Mouse (Mus musculus): ENCODE measurements around the gene Gm9195. TPM values are rescaled to one million over a fixed set of nuclear protein-coding genes. Genes with fewer than 3 reads are reported as not detected.

The Gm9195 gene
- polyA plus RNA-seq, 1 experiment = under 0.01 TPM

- TF ChIP-seq CTCF (IDR thresholded peaks at IDR 0.05; ENCODE audit: extremely low read depth, insufficient read depth, low read length) (no peak), POLR2A (IDR thresholded peaks at IDR 0.05; ENCODE audit: extremely low read depth, insufficient read depth, low read length) (no peak)
- Histone ChIP-seq H3K4me1 (ENCODE audit: control insufficient read depth, insufficient read depth, low read length) (no peaks in the 10 kb centered on the region), H3K27ac (ENCODE audit: insufficient read depth, low read length) (no peak overlapping the region), H3K4me3 (ENCODE audit: insufficient read depth, low read length) (no peak overlapping the region)
These were observed 14.5 kb upstream of the Gm9195 start for GRCm38 (mm10) chr14:72506018-72506722.

GRCm38 (mm10) chr14:72504985-72505384, 13.3 kb upstream of the Gm9195 start:
- Histone ChIP-seq H3K27ac (ENCODE audit: insufficient read depth, low read length) (no peak overlapping the region), H3K4me3 (ENCODE audit: insufficient read depth, low read length) (no peak overlapping the region), H3K4me1 (ENCODE audit: control insufficient read depth, insufficient read depth, low read length) (no peaks in the 10 kb centered on the region)
- TF ChIP-seq POLR2A (IDR thresholded peaks at IDR 0.05; ENCODE audit: extremely low read depth, insufficient read depth, low read length) (no peak), CTCF (IDR thresholded peaks at IDR 0.05; ENCODE audit: extremely low read depth, insufficient read depth, low read length) (no peak)

GRCm38 (mm10) chr14:72503241-72503640, 11.6 kb upstream of the Gm9195 start:
- Histone ChIP-seq H3K4me1 (ENCODE audit: control insufficient read depth, insufficient read depth, low read length) (no peaks in the 10 kb centered on the region), H3K27ac (ENCODE audit: insufficient read depth, low read length) (no peak overlapping the region), H3K4me3 (ENCODE audit: insufficient read depth, low read length) (no peak overlapping the region)
- no peak for TF ChIP-seq CTCF (IDR thresholded peaks at IDR 0.05; ENCODE audit: extremely low read depth, insufficient read depth, low read length)
- no peak for TF ChIP-seq POLR2A (IDR thresholded peaks at IDR 0.05; ENCODE audit: extremely low read depth, insufficient read depth, low read length)

GRCm38 (mm10) chr14:72493775-72494174, 2.1 kb upstream of the Gm9195 start:
- no peak for TF ChIP-seq CTCF (IDR thresholded peaks at IDR 0.05; ENCODE audit: extremely low read depth, insufficient read depth, low read length)
- no peak for TF ChIP-seq POLR2A (IDR thresholded peaks at IDR 0.05; ENCODE audit: extremely low read depth, insufficient read depth, low read length)
- Histone ChIP-seq H3K4me3 (ENCODE audit: insufficient read depth, low read length) (no peak overlapping the region), H3K4me1 (ENCODE audit: control insufficient read depth, insufficient read depth, low read length) (no peaks in the 10 kb centered on the region), H3K27ac (ENCODE audit: insufficient read depth, low read length) (no peak overlapping the region)

- H3K4me3 ChIP-seq (ENCODE audit: insufficient read depth, low read length) = no peak overlapping the region
- H3K4me1 ChIP-seq (ENCODE audit: control insufficient read depth, insufficient read depth, low read length) = no peaks in the 10 kb centered on the region
- no peak overlapping the region for H3K27ac ChIP-seq (ENCODE audit: insufficient read depth, low read length)
- TF ChIP-seq CTCF (IDR thresholded peaks at IDR 0.05; ENCODE audit: extremely low read depth, insufficient read depth, low read length) (no peak), POLR2A (IDR thresholded peaks at IDR 0.05; ENCODE audit: extremely low read depth, insufficient read depth, low read length) (no peak)
These were observed 1.3 kb downstream of the Gm9195 start for GRCm38 (mm10) chr14:72490367-72490766.

- H3K4me3 ChIP-seq (ENCODE audit: insufficient read depth, low read length) = no peak overlapping the region
- TF ChIP-seq CTCF (IDR thresholded peaks at IDR 0.05; ENCODE audit: extremely low read depth, insufficient read depth, low read length) (no peak), POLR2A (IDR thresholded peaks at IDR 0.05; ENCODE audit: extremely low read depth, insufficient read depth, low read length) (no peak)
These were observed 17.1 kb downstream of the Gm9195 start for GRCm38 (mm10) chr14:72474501-72474900.

GRCm38 (mm10) chr14:72468429-72468828, 23.2 kb downstream of the Gm9195 start:
- TF ChIP-seq CTCF (IDR thresholded peaks at IDR 0.05; ENCODE audit: extremely low read depth, insufficient read depth, low read length) (no peak), POLR2A (IDR thresholded peaks at IDR 0.05; ENCODE audit: extremely low read depth, insufficient read depth, low read length) (no peak)
- no peaks in the 10 kb centered on the region for H3K4me1 ChIP-seq (ENCODE audit: control insufficient read depth, insufficient read depth, low read length)
- H3K4me3 ChIP-seq (ENCODE audit: insufficient read depth, low read length) = no peak overlapping the region
- no peak overlapping the region for H3K27ac ChIP-seq (ENCODE audit: insufficient read depth, low read length)

More at GRCm38 (mm10) chr14:72474501-72474900, 17.1 kb downstream of the Gm9195 start:
- H3K4me1 ChIP-seq (ENCODE audit: control insufficient read depth, insufficient read depth, low read length) = no peaks in the 10 kb centered on the region
- no peak overlapping the region for H3K27ac ChIP-seq (ENCODE audit: insufficient read depth, low read length)

GRCm38 (mm10) chr14:72466384-72466783, 25.3 kb downstream of the Gm9195 start:
- TF ChIP-seq POLR2A (IDR thresholded peaks at IDR 0.05; ENCODE audit: extremely low read depth, insufficient read depth, low read length) = no peak
- no peak for TF ChIP-seq CTCF (IDR thresholded peaks at IDR 0.05; ENCODE audit: extremely low read depth, insufficient read depth, low read length)
- Histone ChIP-seq H3K27ac (ENCODE audit: insufficient read depth, low read length) (no peak overlapping the region), H3K4me3 (ENCODE audit: insufficient read depth, low read length) (no peak overlapping the region)

GRCm38 (mm10) chr14:72461591-72461990, 30.0 kb downstream of the Gm9195 start:
- Histone ChIP-seq H3K4me3 (ENCODE audit: insufficient read depth, low read length) (no peak overlapping the region), H3K4me1 (ENCODE audit: control insufficient read depth, insufficient read depth, low read length) (no peaks in the 10 kb centered on the region)
- TF ChIP-seq CTCF (IDR thresholded peaks at IDR 0.05; ENCODE audit: extremely low read depth, insufficient read depth, low read length) = no peak
- TF ChIP-seq POLR2A (IDR thresholded peaks at IDR 0.05; ENCODE audit: extremely low read depth, insufficient read depth, low read length) = no peak

More at GRCm38 (mm10) chr14:72466384-72466783, 25.3 kb downstream of the Gm9195 start:
- no peaks in the 10 kb centered on the region for H3K4me1 ChIP-seq (ENCODE audit: control insufficient read depth, insufficient read depth, low read length)

GRCm38 (mm10) chr14:72460291-72460690, 31.3 kb downstream of the Gm9195 start:
- Histone ChIP-seq H3K4me3 (ENCODE audit: insufficient read depth, low read length) (no peak overlapping the region), H3K27ac (ENCODE audit: insufficient read depth, low read length) (no peak overlapping the region), H3K4me1 (ENCODE audit: control insufficient read depth, insufficient read depth, low read length) (no peaks in the 10 kb centered on the region)
- TF ChIP-seq CTCF (IDR thresholded peaks at IDR 0.05; ENCODE audit: extremely low read depth, insufficient read depth, low read length) = no peak
- no peak for TF ChIP-seq POLR2A (IDR thresholded peaks at IDR 0.05; ENCODE audit: extremely low read depth, insufficient read depth, low read length)

More at GRCm38 (mm10) chr14:72461591-72461990, 30.0 kb downstream of the Gm9195 start:
- H3K27ac ChIP-seq (ENCODE audit: insufficient read depth, low read length) = no peak overlapping the region

Data from cortical plate, adult 2 months (tissue).